Mouse (Mus musculus) heart, embryonic 11.5 days (tissue): ENCODE data around the gene Syna. TPM values are rescaled to one million over a fixed set of nuclear protein-coding genes. Genes with fewer than 3 reads are reported as not detected.

ENCODE experiments used
- ATAC-seq: fragments of 200-750 bp; cut with Nextera tagmentation; replicated peaks from 2 replicates; pipeline ENCODE4 v1.8.0; 2017; ENCODE audit warnings: moderate library complexity; ENCODE audit not compliant: insufficient number of reproducible peaks, low FRiP score, low TSS enrichment
- H3K27ac ChIP-seq: fragments of 300-500 bp; sonication (generic); 2 replicates; pipeline ENCODE4 v1.5.1; 2014; ENCODE audit warnings: mild to moderate bottlenecking, low read depth, low read length
- H3K27me3 ChIP-seq: fragments of 300-500 bp; sonication (generic); 2 replicates; pipeline ENCODE4 v1.6.1; 2014; ENCODE audit warnings: mild to moderate bottlenecking, low read length, mixed read lengths; ENCODE audit not compliant: control insufficient read depth, insufficient read depth
- H3K36me3 ChIP-seq: fragments of 300-500 bp; sonication (generic); 2 replicates; pipeline ENCODE4 v1.6.1; 2014; ENCODE audit warnings: mild to moderate bottlenecking, low read length, moderate library complexity, mixed read lengths; ENCODE audit not compliant: control insufficient read depth, insufficient read depth
- H3K4me1 ChIP-seq: fragments of 300-500 bp; sonication (generic); 2 replicates; pipeline ENCODE4 v1.6.1; 2014; ENCODE audit warnings: low read length; ENCODE audit not compliant: control insufficient read depth, insufficient read depth
- H3K4me2 ChIP-seq: fragments of 300-500 bp; sonication (generic); 2 replicates; pipeline ENCODE4 v1.6.1; 2014; ENCODE audit warnings: mild to moderate bottlenecking, moderate library complexity
- H3K4me3 ChIP-seq: fragments of 300-500 bp; sonication (generic); 2 replicates; pipeline ENCODE4 v1.5.1; 2014; ENCODE audit warnings: low read depth, low read length
- H3K9ac ChIP-seq: fragments of 300-500 bp; sonication (generic); 2 replicates; pipeline ENCODE4 v1.6.1; 2014; ENCODE audit warnings: mild to moderate bottlenecking, low read depth, low read length, moderate library complexity
- H3K9me3 ChIP-seq: fragments of 300-500 bp; sonication (generic); replicated peaks from 2 replicates; pipeline ENCODE4 v1.6.1; 2016; ENCODE audit warnings: low read length; ENCODE audit not compliant: control insufficient read depth
- WGBS: fragments of 180-500 bp; shearing (Covaris S2); extraction: QIAGEN DNeasy Blood & Tissue Kit; methylation state at CpG from one replicate; pipeline ENCODE4 v1.1.7; 2014; ENCODE audit not compliant: insufficient replicate concordance; 5-methylcytosine and 5-hydroxymethylcytosine counted together
- polyA plus RNA-seq: library from polyadenylated mRNA; unstranded; fragments of >200 nt; fragmentation: Nextera tagmentation; extraction: Ambion mirVana; gene quantifications from 2 replicates; pipeline ENCODE4 v1.2.1, GENCODE M21; 2014

The Syna gene
- polyA plus RNA-seq, 1 experiment from 2014 or later, result not detected

- no peak for ATAC-seq
- Histone ChIP-seq H3K9me3 (no peaks in the 10 kb centered on the region), H3K4me1 (no peaks in the 10 kb centered on the region), H3K9ac (no peak overlapping the region), H3K4me2 (no peak overlapping the region), H3K36me3 (peaks cover 4% of the 10 kb centered on the region; the same call in 1 of the 2 replicates), H3K27me3 (no peaks in the 10 kb centered on the region), H3K27ac (no peak overlapping the region), H3K4me3 (no peak overlapping the region)
- WGBS, result 84% methylated on average over 9 of the region's 9 CpGs
Observed at GRCm38 (mm10) chr5:134531585-134531984, 28.4 kb downstream of the Syna start.

- ATAC-seq, result no peak
- 61% methylated on average over 7 of the region's 7 CpGs for WGBS
- Histone ChIP-seq H3K4me2 (no peak overlapping the region), H3K4me3 (no peak overlapping the region), H3K9ac (no peak overlapping the region), H3K27ac (no peak overlapping the region), H3K4me1 (no peaks in the 10 kb centered on the region), H3K27me3 (no peaks in the 10 kb centered on the region), H3K9me3 (no peaks in the 10 kb centered on the region), H3K36me3 (peaks cover 4% of the 10 kb centered on the region; the same call in 1 of the 2 replicates)
Observed at GRCm38 (mm10) chr5:134530830-134531229, 29.1 kb downstream of the Syna start.

- Histone ChIP-seq H3K4me3 (no peak overlapping the region), H3K27me3 (no peaks in the 10 kb centered on the region), H3K27ac (no peak overlapping the region), H3K9ac (no peak overlapping the region), H3K9me3 (no peaks in the 10 kb centered on the region), H3K4me1 (no peaks in the 10 kb centered on the region), H3K36me3 (peaks cover 2% of the 10 kb centered on the region; the same call in 1 of the 2 replicates), H3K4me2 (no peak overlapping the region)
- 28% methylated on average over 9 of the region's 9 CpGs for WGBS
- no peak for ATAC-seq
Observed at GRCm38 (mm10) chr5:134528488-134528887, 31.5 kb downstream of the Syna start.

GRCm38 (mm10) chr5:134525971-134526711 is 33.8 kb downstream of the Syna start:
- 89% methylated on average over 15 of the region's 15 CpGs for WGBS
- Histone ChIP-seq H3K27ac (no peak overlapping the region), H3K4me2 (no peak overlapping the region), H3K9ac (no peak overlapping the region), H3K27me3 (no peaks in the 10 kb centered on the region), H3K36me3 (peaks cover 6% of the 10 kb centered on the region; the same call in 1 of the 2 replicates), H3K4me1 (no peaks in the 10 kb centered on the region), H3K9me3 (no peaks in the 10 kb centered on the region), H3K4me3 (no peak overlapping the region)
- no peak for ATAC-seq

GRCm38 (mm10) chr5:134523728-134524127 is 36.2 kb downstream of the Syna start:
- Histone ChIP-seq H3K4me2 (no peak overlapping the region), H3K9me3 (no peaks in the 10 kb centered on the region), H3K4me1 (no peaks in the 10 kb centered on the region), H3K27me3 (no peaks in the 10 kb centered on the region), H3K9ac (no peak overlapping the region), H3K4me3 (no peak overlapping the region), H3K27ac (no peak overlapping the region), H3K36me3 (peaks cover 10% of the 10 kb centered on the region; the same call in 1 of the 2 replicates)
- 53% methylated on average over 5 of the region's 5 CpGs for whole genome bisulfite sequencing
- ATAC-seq, result no peak

GRCm38 (mm10) chr5:134522524-134522923 is 37.4 kb downstream of the Syna start:
- Histone ChIP-seq H3K4me3 (no peak overlapping the region), H3K27me3 (no peaks in the 10 kb centered on the region), H3K4me2 (no peak overlapping the region), H3K36me3 (peaks cover 11% of the 10 kb centered on the region; the same call in 1 of the 2 replicates), H3K9ac (no peak overlapping the region), H3K9me3 (no peaks in the 10 kb centered on the region), H3K4me1 (no peaks in the 10 kb centered on the region), H3K27ac (no peak overlapping the region)
- WGBS, result 88% methylated on average over 26 of the region's 26 CpGs
- ATAC-seq, result no peak

- ATAC-seq, result no peak
- peaks cover 18% of the 10 kb centered on the region; the same call in 1 of the 2 replicates for H3K36me3 ChIP-seq
- 56% methylated on average over 7 of the region's 7 CpGs for WGBS
Observed at GRCm38 (mm10) chr5:134521806-134522205, 38.2 kb downstream of the Syna start.

GRCm38 (mm10) chr5:134521131-134521530 is 38.8 kb downstream of the Syna start:
- H3K4me2 ChIP-seq, result no peak overlapping the region
- H3K4me3 ChIP-seq, result no peak overlapping the region
- no peaks in the 10 kb centered on the region for H3K4me1 ChIP-seq
- no peak for ATAC-seq
- no peak overlapping the region for H3K9ac ChIP-seq
- peaks cover 25% of the 10 kb centered on the region for H3K36me3 ChIP-seq
- no peak overlapping the region for H3K27ac ChIP-seq
- H3K27me3 ChIP-seq, result no peaks in the 10 kb centered on the region
- WGBS, result 79% methylated on average over 2 of the region's 2 CpGs
- H3K9me3 ChIP-seq, result peaks cover 4% of the 10 kb centered on the region; the same call in 1 of the 2 replicates

More at GRCm38 (mm10) chr5:134521806-134522205, 38.2 kb downstream of the Syna start:
- no peaks in the 10 kb centered on the region for H3K27me3 ChIP-seq
- H3K4me3 ChIP-seq, result no peak overlapping the region
- no peak overlapping the region for H3K27ac ChIP-seq
- no peaks in the 10 kb centered on the region for H3K4me1 ChIP-seq
- H3K4me2 ChIP-seq, result no peak overlapping the region
- no peak overlapping the region for H3K9ac ChIP-seq
- no peaks in the 10 kb centered on the region for H3K9me3 ChIP-seq

GRCm38 (mm10) chr5:134520120-134520519 is 39.9 kb downstream of the Syna start:
- Histone ChIP-seq H3K4me1 (no peaks in the 10 kb centered on the region), H3K4me3 (no peak overlapping the region), H3K9me3 (peaks cover 4% of the 10 kb centered on the region; the same call in 1 of the 2 replicates), H3K36me3 (peaks cover 31% of the 10 kb centered on the region), H3K27ac (no peak overlapping the region), H3K9ac (no peak overlapping the region), H3K4me2 (no peak overlapping the region), H3K27me3 (no peaks in the 10 kb centered on the region)
- WGBS, result 86% methylated on average over 4 of the region's 4 CpGs
- ATAC-seq, result no peak
